Mouse (Mus musculus) liver, adult 2 months (tissue): ENCODE results near the gene Slc23a4. TPM values are rescaled to one million over a fixed set of nuclear protein-coding genes. Genes with fewer than 3 reads are reported as not detected.

Experiments used
- DNase-seq: peaks from one replicate; pipeline ENCODE4 v3.0.0-alpha.2; 2011; ENCODE audit warnings: low read depth, low spot score; ENCODE audit errors: extremely low read depth
- H3K27ac ChIP-seq: fragments of 200-500 bp; replicated peaks from 2 replicates; pipeline ENCODE4 v1.5.1; 2012; ENCODE audit warnings: low read depth, mild to moderate bottlenecking, control low read depth, inconsistent platforms, low read length; ENCODE audit not compliant: insufficient read depth
- H3K27me3 ChIP-seq: fragments of 200-500 bp; 2 replicates; pipeline ENCODE4 v1.6.1; 2012; ENCODE audit warnings: mild to moderate bottlenecking, moderate library complexity, low read length, inconsistent platforms; ENCODE audit not compliant: control insufficient read depth, insufficient read depth
- H3K36me3 ChIP-seq: fragments of 200-500 bp; 2 replicates; pipeline ENCODE4 v1.6.1; 2012; ENCODE audit warnings: low read length, inconsistent platforms; ENCODE audit not compliant: control insufficient read depth, insufficient read depth
- H3K4me1 ChIP-seq: fragments of 200-500 bp; 2 replicates; pipeline ENCODE4 v1.6.1; 2011; ENCODE audit warnings: low read length; ENCODE audit not compliant: control insufficient read depth, insufficient read depth
- H3K4me3 ChIP-seq: fragments of 200-500 bp; 2 replicates; pipeline ENCODE4 v1.5.1; 2011; ENCODE audit warnings: low read depth, mild to moderate bottlenecking, control low read depth, low read length, moderate library complexity; ENCODE audit not compliant: insufficient read depth
- H3K79me2 ChIP-seq: fragments of 200-500 bp; 2 replicates; pipeline ENCODE4 v1.6.1; 2012; ENCODE audit warnings: inconsistent platforms, mild to moderate bottlenecking, low read length, moderate library complexity; ENCODE audit not compliant: control insufficient read depth, insufficient read depth
- H3K9ac ChIP-seq: fragments of 200-500 bp; 2 replicates; pipeline ENCODE4 v1.6.1; 2012; ENCODE audit warnings: low read depth, mild to moderate bottlenecking, control low read depth, inconsistent platforms, low read length
- CTCF ChIP-seq: fragments of 200-500 bp; IDR thresholded peaks from 2 replicates; pipeline ENCODE4 v1.5.1; 2011; ENCODE audit warnings: low read depth, low read length, control low read depth
- POLR2A ChIP-seq: fragments of 200-500 bp; IDR thresholded peaks from 2 replicates; pipeline ENCODE4 v1.6.1; 2011; ENCODE audit warnings: low read length, control low read depth; ENCODE audit not compliant: insufficient read depth; ENCODE audit errors: extremely low read depth
- WGBS: fragments of 180-500 bp; shearing (Covaris S2); methylation state at CpG from one replicate; pipeline ENCODE4 v1.1.7; 2018; 5-methylcytosine and 5-hydroxymethylcytosine counted together
- polyA plus RNA-seq: library from polyadenylated mRNA; depleted of rRNA; stranded (reverse); fragments of >200 nt; gene quantifications from 2 replicates; pipeline ENCODE4 v1.2.3, GENCODE M21; 2012
- total RNA-seq: library from RNA; depleted of rRNA; stranded (reverse); fragments of >200 nt; gene quantifications from 2 replicates; pipeline ENCODE4 v1.2.3, GENCODE M21; 2014

The Slc23a4 gene
- total and polyA plus RNA-seq, 2 experiments = 0.22 TPM; not detected in 1

GRCm38 (mm10) chr6:34996496-34996895 lies 8.3 kb upstream of the Slc23a4 start:
- TF ChIP-seq CTCF (no peak), POLR2A (no peak)
- no peak overlapping the region for H3K27ac ChIP-seq
- DNase-seq = no peak
- 78% methylated on average over 4 of the region's 4 CpGs for WGBS
- peaks cover 5% of the 10 kb centered on the region; the same call in 1 of the 2 replicates for H3K4me1 ChIP-seq
- H3K36me3 ChIP-seq = no peaks in the 10 kb centered on the region
- no peaks in the 10 kb centered on the region for H3K27me3 ChIP-seq
- H3K9ac ChIP-seq = no peak overlapping the region
- H3K79me2 ChIP-seq = no peaks in the 10 kb centered on the region
- H3K4me3 ChIP-seq = no peak overlapping the region

- peak overlapping the region; percentile 34; the same call in 1 of the 2 replicates for H3K4me3 ChIP-seq
- H3K27me3 ChIP-seq = no peaks in the 10 kb centered on the region
- TF ChIP-seq CTCF (peak; percentile 84), POLR2A (no peak)
- peak overlapping the region; percentile 47; the same call in 1 of the 2 replicates for H3K9ac ChIP-seq
- H3K4me1 ChIP-seq = peaks cover 5% of the 10 kb centered on the region; the same call in 1 of the 2 replicates
- peak; percentile 59 for DNase-seq
- H3K27ac ChIP-seq = no peak overlapping the region
- no peaks in the 10 kb centered on the region for H3K36me3 ChIP-seq
- H3K79me2 ChIP-seq = no peaks in the 10 kb centered on the region
- WGBS = 7% methylated on average over 13 of the region's 13 CpGs
Observed at GRCm38 (mm10) chr6:34995265-34995681, 7.1 kb upstream of the Slc23a4 start.

- no peak overlapping the region for H3K9ac ChIP-seq
- H3K4me3 ChIP-seq = no peak overlapping the region
- H3K27ac ChIP-seq = no peak overlapping the region
- TF ChIP-seq POLR2A = no peak
- TF ChIP-seq CTCF = no peak
- no peaks in the 10 kb centered on the region for H3K79me2 ChIP-seq
- 39% methylated on average over 5 of the region's 5 CpGs for WGBS
- no peak for DNase-seq
- peaks cover 5% of the 10 kb centered on the region; the same call in 1 of the 2 replicates for H3K4me1 ChIP-seq
- no peaks in the 10 kb centered on the region for H3K27me3 ChIP-seq
- no peaks in the 10 kb centered on the region for H3K36me3 ChIP-seq
Observed at GRCm38 (mm10) chr6:34994692-34995091, 6.5 kb upstream of the Slc23a4 start.

GRCm38 (mm10) chr6:34989263-34989662 lies 1.1 kb upstream of the Slc23a4 start:
- no peaks in the 10 kb centered on the region for H3K27me3 ChIP-seq
- no peak overlapping the region for H3K9ac ChIP-seq
- no peak for DNase-seq
- TF ChIP-seq CTCF (no peak), POLR2A (no peak)
- 76% methylated on average over 6 of the region's 6 CpGs for WGBS
- H3K36me3 ChIP-seq = no peaks in the 10 kb centered on the region
- H3K27ac ChIP-seq = no peak overlapping the region
- no peak overlapping the region for H3K4me3 ChIP-seq
- no peaks in the 10 kb centered on the region for H3K79me2 ChIP-seq
- no peaks in the 10 kb centered on the region for H3K4me1 ChIP-seq

- Histone ChIP-seq H3K4me1 (no peaks in the 10 kb centered on the region), H3K79me2 (no peaks in the 10 kb centered on the region), H3K27me3 (no peaks in the 10 kb centered on the region), H3K4me3 (no peak overlapping the region), H3K36me3 (no peaks in the 10 kb centered on the region), H3K27ac (no peak overlapping the region), H3K9ac (no peak overlapping the region)
- TF ChIP-seq POLR2A = no peak
- no peak for TF ChIP-seq CTCF
- 82% methylated on average over 12 of the region's 12 CpGs for WGBS
- no peak for DNase-seq
Observed at GRCm38 (mm10) chr6:34987085-34987645, 1.0 kb downstream of the Slc23a4 start.

GRCm38 (mm10) chr6:34980661-34981060 lies 7.5 kb downstream of the Slc23a4 start:
- WGBS = 65% methylated on average over 9 of the region's 9 CpGs
- H3K4me3 ChIP-seq = no peak overlapping the region
- no peak overlapping the region for H3K9ac ChIP-seq
- DNase-seq = no peak
- no peaks in the 10 kb centered on the region for H3K79me2 ChIP-seq
- peaks cover 5% of the 10 kb centered on the region; the same call in 1 of the 2 replicates for H3K27me3 ChIP-seq
- TF ChIP-seq POLR2A = no peak
- no peak for TF ChIP-seq CTCF
- H3K4me1 ChIP-seq = no peaks in the 10 kb centered on the region
- no peaks in the 10 kb centered on the region for H3K36me3 ChIP-seq
- no peak overlapping the region for H3K27ac ChIP-seq
